ENCODE assay signal across 19 mouse cellular contexts in genomic region chr9:111351641-111352040, GRCm38 (mm10). TPM values are rescaled to one million over a fixed set of nuclear protein-coding genes. Genes with fewer than 3 reads are reported as not detected.
DNase-seq lines count a peak whose midpoint lies in the region; ATAC-seq and TF ChIP-seq lines count a peak whose summit lies in the region.
"Had no signal": no experiment of that assay in that cellular context is flagged by ENCODE, and none has a peak within 500 bp of the region (broad histone marks: within the 10 kb centered on the region; RNA-seq: fewer than 3 reads in every experiment).

No protein-coding gene starts in this region.

- H3K27ac ChIP-seq in forebrain, postnatal 0 days (ENCODE audit: low read depth, low read length) = peak overlapping the region; percentile 66
- no peak overlapping the region for H3K27ac ChIP-seq in neural tube, embryonic 14.5 days (ENCODE audit: low read depth, low read length)
- no peak overlapping the region for H3K27ac ChIP-seq in intestine, postnatal 0 days (ENCODE audit: low read depth, low read length)
- H3K27ac ChIP-seq: embryonic facial prominence, embryonic 12.5 days; kidney, embryonic 15.5 days had no signal

- H3K4me1 ChIP-seq in forebrain, postnatal 0 days (ENCODE audit: insufficient read depth) = no peaks in the 10 kb centered on the region
- no peaks in the 10 kb centered on the region for H3K4me1 ChIP-seq in neural tube, embryonic 14.5 days (ENCODE audit: control insufficient read depth, insufficient read depth, low read length)
- no peaks in the 10 kb centered on the region for H3K4me1 ChIP-seq in intestine, postnatal 0 days (replicated peaks; ENCODE audit: control insufficient read depth, insufficient read depth, low read length)
- H3K4me1 ChIP-seq: embryonic facial prominence, embryonic 12.5 days; kidney, embryonic 15.5 days had no signal

- no peaks in the 10 kb centered on the region for H3K9me3 ChIP-seq in forebrain, postnatal 0 days (ENCODE audit: low read length)
- H3K9me3 ChIP-seq in neural tube, embryonic 14.5 days (ENCODE audit: control insufficient read depth, low read length) = no peaks in the 10 kb centered on the region
- no peaks in the 10 kb centered on the region for H3K9me3 ChIP-seq in intestine, postnatal 0 days (ENCODE audit: control insufficient read depth)
- H3K9me3 ChIP-seq: embryonic facial prominence, embryonic 12.5 days; G1E; kidney, embryonic 15.5 days had no signal

- no peak overlapping the region for H3K9ac ChIP-seq in forebrain, postnatal 0 days
- H3K9ac ChIP-seq in neural tube, embryonic 14.5 days (replicated peaks; ENCODE audit: low read depth, low read length) = no peak overlapping the region
- H3K9ac ChIP-seq in intestine, postnatal 0 days (ENCODE audit: low read depth, low read length) = no peak overlapping the region
- H3K9ac ChIP-seq: embryonic facial prominence, embryonic 12.5 days; kidney, embryonic 15.5 days; lung, embryonic 14.5 days had no signal

- peak; percentile 35 for DNase-seq in left cerebral cortex, adult 11 months (ENCODE audit: low spot score)
- DNase-seq in left cerebral cortex, adult 9 months (ENCODE audit: low spot score in 2 of 2) = no peak
- peak; percentile 28 for DNase-seq in brain, embryonic 18.5 days (ENCODE audit: low read depth, low spot score)
- peak; percentile 57 for DNase-seq in forebrain, postnatal 0 days
- DNase-seq in kidney, postnatal 10 days = no peak
- DNase-seq: adrenal gland, postnatal 10 days; cerebellum, postnatal 25 days; heart, adult 18-20 months; lung, embryonic 14.5 days; right cerebral cortex, postnatal 25 days; thymus, adult 2 months had no signal

- no peaks in the 10 kb centered on the region for H3K27me3 ChIP-seq in forebrain, postnatal 0 days (ENCODE audit: insufficient read depth, low read length)
- H3K27me3 ChIP-seq in neural tube, embryonic 14.5 days (ENCODE audit: control insufficient read depth, insufficient read depth, low read length) = no peaks in the 10 kb centered on the region
- H3K27me3 ChIP-seq in intestine, postnatal 0 days (replicated peaks; ENCODE audit: control insufficient read depth, insufficient read depth, low read length) = no peaks in the 10 kb centered on the region
- H3K27me3 ChIP-seq: embryonic facial prominence, embryonic 12.5 days; kidney, embryonic 15.5 days had no signal

- peak overlapping the region; percentile 34 for H3K4me2 ChIP-seq in forebrain, postnatal 0 days (ENCODE audit: low read depth)
- no peak overlapping the region for H3K4me2 ChIP-seq in neural tube, embryonic 14.5 days (ENCODE audit: low read depth, low read length)
- no peak overlapping the region for H3K4me2 ChIP-seq in intestine, postnatal 0 days (replicated peaks; ENCODE audit: low read depth)
- H3K4me2 ChIP-seq: embryonic facial prominence, embryonic 12.5 days; kidney, embryonic 15.5 days; lung, embryonic 14.5 days had no signal

- peak overlapping the region; percentile 12; the same call in 1 of the 2 replicates for H3K4me3 ChIP-seq in forebrain, postnatal 0 days (ENCODE audit: low read depth, low read length)
- no peak overlapping the region for H3K4me3 ChIP-seq in neural tube, embryonic 14.5 days (ENCODE audit: low read depth, low read length)
- no peak overlapping the region for H3K4me3 ChIP-seq in intestine, postnatal 0 days (ENCODE audit: low read depth, low read length)
- H3K4me3 ChIP-seq: embryonic facial prominence, embryonic 12.5 days; kidney, embryonic 15.5 days; myocyte had no signal

- ATAC-seq in forebrain, postnatal 0 days = peak; percentile 94
- peak; percentile 61; the same call in 1 of the 2 replicates for ATAC-seq in neural tube, embryonic 14.5 days (ENCODE audit: low read depth)
- no peak for ATAC-seq in intestine, postnatal 0 days
- ATAC-seq: inflammation-experienced regulatory T-cells, adult 6 months had no signal

- H3K36me3 ChIP-seq in forebrain, postnatal 0 days (ENCODE audit: insufficient read depth) = no peaks in the 10 kb centered on the region
- H3K36me3 ChIP-seq in neural tube, embryonic 14.5 days (ENCODE audit: control insufficient read depth, insufficient read depth, low read length) = no peaks in the 10 kb centered on the region
- H3K36me3 ChIP-seq in intestine, postnatal 0 days (ENCODE audit: control insufficient read depth, insufficient read depth) = no peaks in the 10 kb centered on the region
- H3K36me3 ChIP-seq: embryonic facial prominence, embryonic 12.5 days; G1E; kidney, embryonic 15.5 days had no signal

- WGBS in forebrain, postnatal 0 days = 8% methylated on average over 1 of the region's 1 CpGs
- 25% methylated on average over 1 of the region's 1 CpGs for WGBS in neural tube, embryonic 14.5 days
- 29% methylated on average over 1 of the region's 1 CpGs for WGBS in intestine, postnatal 0 days

- TF ChIP-seq CTCF in forebrain, postnatal 0 days (IDR thresholded peaks at IDR 0.05; ENCODE audit: low read depth) = no peak
- no peak for TF ChIP-seq CTCF in intestine, postnatal 0 days (IDR thresholded peaks at IDR 0.05; ENCODE audit: low read depth)

RNA-seq across cellular contexts. Expression of gene Trank1, which starts 40.1 kb away (rescaled TPM):
- total RNA-seq in forebrain, postnatal 0 days (2014; rRNA removed) = 61.7 and 92.5 TPM in 2 replicates
- polyA plus RNA-seq in forebrain, postnatal 0 days (2015; fragmentation: Nextera tagmentation; extraction: Ambion mirVana) = 7.5 and 10.9 TPM in 2 replicates
- polyA plus RNA-seq in neural tube, embryonic 14.5 days (2014; fragmentation: Nextera tagmentation; extraction: Ambion mirVana) = 12.2 and 17.8 TPM in 2 replicates
- 0.39 and 0.46 TPM in 2 replicates for polyA plus RNA-seq in intestine, postnatal 0 days (2015; fragmentation: Nextera tagmentation; extraction: Ambion mirVana)
- total RNA-seq: heart, adult 18-20 months had no signal
- polyA plus RNA-seq: G1E; heart, postnatal 0 days; inflammation-experienced regulatory T-cells, adult 6 months; myocyte had no signal

Comparison
In these comparisons a context has a peak if more than half of its experiments do, and no peak if none do; other contexts are left out.
1. DNase-seq: peak in left cerebral cortex, adult 11 months (single experiment), brain, embryonic 18.5 days (single experiment) and forebrain, postnatal 0 days (single experiment); none in left cerebral cortex, adult 9 months (0 of 2) and kidney, postnatal 10 days (single experiment).